In genomic region chr1:178219166-178220077, GRCm38 (mm10) we compare ENCODE assay signal across 10 mouse cellular contexts. TPM values are rescaled to one million over a fixed set of nuclear protein-coding genes. Genes with fewer than 3 reads are reported as not detected.
DNase-seq lines count a peak whose midpoint lies in the region; ATAC-seq and TF ChIP-seq lines count a peak whose summit lies in the region.
"Had no signal": no experiment of that assay in that cellular context is flagged by ENCODE, and none has a peak within 500 bp of the region (broad histone marks: within the 10 kb centered on the region; RNA-seq: fewer than 3 reads in every experiment).

No protein-coding gene starts in this region.

- no peak for TF ChIP-seq POLR2A in lung, adult 2 months (IDR thresholded peaks at IDR 0.05; ENCODE audit: borderline replicate concordance, extremely low read depth, low read depth, low read length)

- no peaks in the 10 kb centered on the region for H3K27me3 ChIP-seq in stomach, embryonic 16.5 days (ENCODE audit: control insufficient read depth, insufficient read depth, low read length)
- no peaks in the 10 kb centered on the region for H3K27me3 ChIP-seq in embryonic facial prominence, embryonic 10.5 days (replicated peaks; ENCODE audit: low read depth, poor library complexity, severe bottlenecking)

- 55% methylated on average over 5 of the region's 5 CpGs for WGBS in lung, adult 2 months
- WGBS in stomach, embryonic 16.5 days: 66% methylated on average over 5 of the region's 5 CpGs
- WGBS in embryonic facial prominence, embryonic 10.5 days: 85% methylated on average over 5 of the region's 5 CpGs

- no peak for DNase-seq in cerebellum, adult 11 months
- peak; percentile 15 for DNase-seq in lung, adult 2 months
- DNase-seq in lung, postnatal 4 days: no peak
- peak; percentile 43 for DNase-seq in heart, postnatal 4 days
- no peak for DNase-seq in embryonic facial prominence, embryonic 10.5 days (ENCODE audit: low spot score)
- no peak for DNase-seq in kidney, postnatal 10 days
- DNase-seq: kidney, adult 8-10 months; right cerebral cortex, postnatal 4 days had no signal

- H3K36me3 ChIP-seq in stomach, embryonic 16.5 days (ENCODE audit: control insufficient read depth, insufficient read depth, low read length): no peaks in the 10 kb centered on the region
- peaks cover 10% of the 10 kb centered on the region for H3K36me3 ChIP-seq in embryonic facial prominence, embryonic 10.5 days (replicated peaks)

- H3K4me2 ChIP-seq in stomach, embryonic 16.5 days (ENCODE audit: low read depth, low read length): no peak overlapping the region

- H3K4me3 ChIP-seq in lung, adult 2 months (replicated peaks; ENCODE audit: extremely low read depth, low read depth, low read length): no peak overlapping the region
- no peak overlapping the region for H3K4me3 ChIP-seq in stomach, embryonic 16.5 days (replicated peaks; ENCODE audit: low read length)
- no peak overlapping the region for H3K4me3 ChIP-seq in embryonic facial prominence, embryonic 10.5 days

- peak overlapping the region; percentile 69; the same call in 1 of the 2 replicates for H3K27ac ChIP-seq in stomach, embryonic 16.5 days (ENCODE audit: low read length)
- H3K27ac ChIP-seq in embryonic facial prominence, embryonic 10.5 days (replicated peaks): no peak overlapping the region

- H3K9me3 ChIP-seq in stomach, embryonic 16.5 days (replicated peaks; ENCODE audit: control insufficient read depth, low read length): peaks cover 4% of the 10 kb centered on the region; the same call in 1 of the 2 replicates
- peaks cover 2% of the 10 kb centered on the region; the same call in 1 of the 2 replicates for H3K9me3 ChIP-seq in embryonic facial prominence, embryonic 10.5 days

- ATAC-seq in cerebellum, adult (ENCODE audit: insufficient number of reproducible peaks, low FRiP score, low TSS enrichment): peak; percentile 49; the same call in 1 of the 2 replicates
- no peak for ATAC-seq in stomach, embryonic 16.5 days (ENCODE audit: insufficient read depth, low FRiP score)

- TF ChIP-seq CTCF in lung, adult 2 months (IDR thresholded peaks at IDR 0.05; ENCODE audit: insufficient read depth, low read length): no peak

- no peak overlapping the region for H3K9ac ChIP-seq in stomach, embryonic 16.5 days (ENCODE audit: low read length)

- peaks cover 3% of the 10 kb centered on the region for H3K4me1 ChIP-seq in lung, adult 2 months (ENCODE audit: control insufficient read depth, insufficient read depth, low read length)
- peaks cover 3% of the 10 kb centered on the region for H3K4me1 ChIP-seq in stomach, embryonic 16.5 days (ENCODE audit: control insufficient read depth, insufficient read depth, low read length)
- no peaks in the 10 kb centered on the region for H3K4me1 ChIP-seq in embryonic facial prominence, embryonic 10.5 days

RNA-seq across cellular contexts. Expression of gene Desi2, which starts 32.2 kb away (rescaled TPM):
- 7.3 TPM in 2 replicates for polyA plus RNA-seq in lung, adult 2 months (2012; rRNA removed)
- 10 to 100 TPM; 26.8 to 26.9 TPM for total RNA-seq in heart, postnatal 4 days (2021)
- 18.1 and 18.2 TPM in 2 replicates for polyA plus RNA-seq in stomach, embryonic 16.5 days (2015; fragmentation: Nextera tagmentation; extraction: Ambion mirVana)
- polyA plus RNA-seq in embryonic facial prominence, embryonic 10.5 days (2016; fragmentation: Nextera tagmentation; extraction: Ambion mirVana): 14.9 and 17.3 TPM in 2 replicates

Comparison
In these comparisons a context has a peak if more than half of its experiments do, and no peak if none do; other contexts are left out.
1. DNase-seq: peak in lung, adult 2 months (single experiment) and heart, postnatal 4 days (single experiment); none in cerebellum, adult 11 months (single experiment), lung, postnatal 4 days (0 of 2), embryonic facial prominence, embryonic 10.5 days (single experiment) and kidney, postnatal 10 days (single experiment).